Mouse (Mus musculus) ES-Bruce4 (cell line): ENCODE data around the gene Nap1l5.

Experiments used
- CTCF ChIP-seq: IDR thresholded peaks from one replicate; pipeline ENCODE4 v1.8.1; 2011; ENCODE audit warnings: low read depth, low read length
- EP300 ChIP-seq: IDR thresholded peaks from 2 replicates; pipeline ENCODE4 v1.6.1; 2011; ENCODE audit warnings: low read depth, low read length; ENCODE audit not compliant: insufficient read depth
- POLR2A ChIP-seq: IDR thresholded peaks from one replicate; pipeline ENCODE4 v1.8.1; 2011; ENCODE audit warnings: low read length; ENCODE audit not compliant: insufficient read depth

DNA sequence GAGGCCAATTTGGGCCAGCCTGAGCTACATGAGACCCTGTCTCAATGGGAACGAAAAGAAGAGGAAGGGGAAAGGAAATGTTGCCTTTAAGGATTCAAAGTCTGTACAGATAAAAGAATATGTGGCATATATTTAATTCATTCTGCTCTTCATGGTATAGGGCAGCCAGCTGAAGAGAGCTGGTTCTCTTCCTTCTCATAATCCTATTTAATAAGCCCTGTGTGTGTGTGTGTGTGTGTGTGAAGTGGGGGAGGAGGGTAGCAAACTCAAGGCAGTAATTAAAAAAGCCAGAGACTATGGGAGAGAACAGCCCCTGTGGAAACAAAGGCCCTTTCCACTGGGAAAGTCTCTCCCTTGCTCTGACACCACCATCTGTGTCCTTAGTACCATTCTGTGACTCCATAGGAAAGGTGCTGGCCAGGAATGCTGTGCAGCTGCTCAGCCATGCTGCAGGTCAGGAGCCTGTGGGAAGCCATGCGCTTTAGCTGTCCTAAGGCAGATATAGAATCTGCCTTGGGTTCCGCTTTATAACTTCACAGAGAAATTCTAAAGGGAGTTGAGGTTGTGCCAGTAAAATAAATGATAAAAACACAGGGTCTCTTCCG is 43.1 kb downstream of the Nap1l5 start:
- no peak for TF ChIP-seq POLR2A
- TF ChIP-seq CTCF = no peak
- no peak for TF ChIP-seq EP300
